Mouse (Mus musculus): ENCODE results near the gene Maco1. TPM values are rescaled to one million over a fixed set of nuclear protein-coding genes. Genes with fewer than 3 reads are reported as not detected.
"Not testable (repeated sequence)": the region's sequence is repeated elsewhere in the genome, so short reads cannot be mapped to it uniquely, and the experiment has no call there.

The Maco1 gene
- polyA plus RNA-seq, 1 experiment from 2014 or later: 93.2 TPM

DNA sequence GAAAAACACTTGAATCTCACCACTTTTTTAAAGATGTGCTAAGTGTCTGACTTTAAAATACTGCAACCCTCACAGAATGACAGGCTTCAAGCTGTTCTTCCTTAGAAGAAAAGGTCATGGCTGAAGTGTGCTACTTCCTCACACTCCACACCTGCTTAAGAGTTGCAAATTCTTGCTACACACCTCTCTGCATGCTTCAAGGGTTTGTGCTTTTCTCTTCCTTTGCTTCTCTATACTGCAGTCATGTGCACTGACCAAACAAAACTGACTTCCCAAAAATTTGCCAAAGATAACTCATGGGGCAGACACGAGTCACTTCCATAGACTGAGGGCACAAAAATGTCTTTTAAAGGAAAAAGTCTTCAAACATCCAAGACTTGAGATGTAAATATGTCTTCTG is 14.9 kb downstream of the Maco1 start:
- no peak overlapping the region for H3K4me3 ChIP-seq (replicated peaks; ENCODE audit: low read length)
- 87% methylated on average over 1 of the region's 1 CpGs for WGBS
- ATAC-seq (ENCODE audit: low FRiP score) (no peak), DNase-seq (ENCODE audit: low spot score) (no peak)
- H3K9me3 ChIP-seq (ENCODE audit: control insufficient read depth, low read length): no peaks in the 10 kb centered on the region
- H3K27me3 ChIP-seq (ENCODE audit: control insufficient read depth, insufficient read depth, low read length): no peaks in the 10 kb centered on the region
- peaks cover 28% of the 10 kb centered on the region for H3K36me3 ChIP-seq (replicated peaks; ENCODE audit: control insufficient read depth, insufficient read depth)
- no peak overlapping the region for H3K4me2 ChIP-seq (replicated peaks)
- H3K9ac ChIP-seq: no peak overlapping the region
- no peaks in the 10 kb centered on the region for H3K4me1 ChIP-seq (replicated peaks; ENCODE audit: control insufficient read depth, insufficient read depth, low read length)
- H3K27ac ChIP-seq: no peak overlapping the region

DNA sequence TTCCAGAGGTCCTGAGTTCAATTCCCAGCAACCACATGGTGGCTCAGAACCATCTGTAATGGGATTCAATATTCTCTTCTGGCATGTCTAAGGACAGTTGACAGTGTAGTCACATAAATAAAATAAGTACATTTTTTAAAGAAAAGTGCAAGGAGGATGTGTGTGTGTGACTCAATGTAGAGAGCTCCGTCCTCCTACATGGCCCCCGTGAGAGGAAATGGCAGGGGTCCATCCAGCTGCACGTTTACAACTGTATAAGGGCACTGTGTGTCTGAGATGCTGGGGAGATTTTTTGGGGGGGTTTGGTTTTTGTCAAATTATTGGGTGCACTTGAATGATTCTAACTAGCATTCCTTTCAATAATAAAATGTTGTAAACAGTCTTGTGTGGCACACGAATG is 17.7 kb downstream of the Maco1 start:
- Histone ChIP-seq H3K4me1 (replicated peaks; ENCODE audit: control insufficient read depth, insufficient read depth, low read length) (no peaks in the 10 kb centered on the region), H3K27me3 (ENCODE audit: control insufficient read depth, insufficient read depth, low read length) (no peaks in the 10 kb centered on the region), H3K4me2 (replicated peaks) (no peak overlapping the region), H3K27ac (no peak overlapping the region), H3K4me3 (replicated peaks; ENCODE audit: low read length) (no peak overlapping the region), H3K9ac (no peak overlapping the region), H3K36me3 (replicated peaks; ENCODE audit: control insufficient read depth, insufficient read depth) (peaks cover 52% of the 10 kb centered on the region), H3K9me3 (ENCODE audit: control insufficient read depth, low read length) (no peaks in the 10 kb centered on the region)
- ATAC-seq (ENCODE audit: low FRiP score): no peak
- no peak for DNase-seq (ENCODE audit: low spot score)
- WGBS: 92% methylated on average over 4 of the region's 4 CpGs

DNA sequence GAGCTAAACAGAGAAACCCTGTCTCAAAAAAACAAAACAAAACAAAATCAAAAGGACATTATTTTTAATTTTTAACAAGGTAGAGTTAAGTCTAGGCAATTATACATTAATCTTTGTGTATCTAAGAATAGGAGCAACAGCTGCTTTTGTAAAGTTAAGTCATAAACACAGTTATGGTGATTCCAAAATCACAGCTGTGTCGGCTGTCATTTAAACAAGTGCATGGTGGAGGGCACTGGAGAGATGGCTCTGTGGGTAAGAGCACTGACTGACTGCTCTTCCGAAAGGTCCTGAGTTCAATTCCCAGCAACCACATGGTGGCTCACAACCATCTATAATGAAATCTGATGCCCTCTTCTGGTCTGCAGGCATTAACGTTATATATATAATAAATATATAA is 21.2 kb downstream of the Maco1 start:
- Histone ChIP-seq H3K36me3 (replicated peaks; ENCODE audit: control insufficient read depth, insufficient read depth) (peaks cover 79% of the 10 kb centered on the region), H3K27ac (no peak overlapping the region), H3K9ac (no peak overlapping the region), H3K4me2 (replicated peaks) (no peak overlapping the region), H3K27me3 (ENCODE audit: control insufficient read depth, insufficient read depth, low read length) (no peaks in the 10 kb centered on the region), H3K9me3 (ENCODE audit: control insufficient read depth, low read length) (no peaks in the 10 kb centered on the region), H3K4me3 (replicated peaks; ENCODE audit: low read length) (no peak overlapping the region), H3K4me1 (replicated peaks; ENCODE audit: control insufficient read depth, insufficient read depth, low read length) (no peaks in the 10 kb centered on the region)
- WGBS: 88% methylated on average over 3 of the region's 3 CpGs
- DNase-seq (ENCODE audit: low spot score) (no peak), ATAC-seq (ENCODE audit: low FRiP score) (no peak)

DNA sequence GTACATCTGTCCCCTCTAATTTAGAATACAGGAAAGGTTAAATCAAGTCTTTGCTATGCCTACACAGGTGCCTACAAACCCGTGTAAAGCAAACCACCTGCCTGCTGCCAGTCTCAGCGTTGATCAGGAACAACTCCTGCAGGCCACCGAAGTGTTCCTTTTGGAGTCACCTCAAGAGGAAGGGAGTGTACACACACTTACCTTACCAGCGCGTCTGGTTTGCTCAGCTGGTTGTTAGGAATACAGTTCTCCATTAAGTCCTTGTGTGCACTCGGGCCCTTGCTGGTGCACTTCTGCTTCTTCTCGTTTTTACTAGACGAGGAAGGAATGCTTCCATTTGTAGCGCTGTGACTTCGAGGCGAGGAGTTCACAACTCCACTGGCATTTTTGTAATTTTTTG is 25.3 kb downstream of the Maco1 start:
- WGBS: 96% methylated on average over 11 of the region's 11 CpGs
- H3K4me3 ChIP-seq (replicated peaks; ENCODE audit: low read length): no peak overlapping the region
- H3K4me1 ChIP-seq (replicated peaks; ENCODE audit: control insufficient read depth, insufficient read depth, low read length): no peaks in the 10 kb centered on the region
- H3K9me3 ChIP-seq (ENCODE audit: control insufficient read depth, low read length): no peaks in the 10 kb centered on the region
- no peak overlapping the region for H3K9ac ChIP-seq
- H3K27ac ChIP-seq: no peak overlapping the region
- no peaks in the 10 kb centered on the region for H3K27me3 ChIP-seq (ENCODE audit: control insufficient read depth, insufficient read depth, low read length)
- H3K36me3 ChIP-seq (replicated peaks; ENCODE audit: control insufficient read depth, insufficient read depth): peaks cover 81% of the 10 kb centered on the region
- no peak overlapping the region for H3K4me2 ChIP-seq (replicated peaks)
- no peak for DNase-seq (ENCODE audit: low spot score)
- ATAC-seq (ENCODE audit: low FRiP score): no peak

DNA sequence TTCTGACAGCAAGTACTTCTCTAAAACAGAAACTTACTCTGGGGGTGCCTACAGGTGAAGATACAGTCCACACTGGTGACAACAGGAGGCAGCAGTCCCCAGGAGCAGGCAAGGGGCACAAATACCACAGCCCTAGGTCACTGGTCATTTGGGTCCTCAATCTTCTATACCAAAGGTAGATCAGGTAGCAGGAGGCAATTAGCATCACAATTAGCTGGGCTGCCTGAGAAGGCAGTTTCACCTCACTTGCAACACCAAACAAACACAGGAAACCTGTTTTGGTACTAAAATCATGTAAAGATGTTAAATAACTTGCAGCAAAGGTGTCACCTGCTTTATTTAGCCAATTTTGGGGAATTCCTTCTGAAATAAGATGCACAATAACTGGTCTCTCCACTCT is 26.8 kb downstream of the Maco1 start:
- Histone ChIP-seq H3K27me3 (ENCODE audit: control insufficient read depth, insufficient read depth, low read length) (no peaks in the 10 kb centered on the region), H3K27ac (no peak overlapping the region), H3K4me3 (replicated peaks; ENCODE audit: low read length) (no peak overlapping the region), H3K9me3 (ENCODE audit: control insufficient read depth, low read length) (no peaks in the 10 kb centered on the region), H3K36me3 (replicated peaks; ENCODE audit: control insufficient read depth, insufficient read depth) (peaks cover 70% of the 10 kb centered on the region), H3K4me1 (replicated peaks; ENCODE audit: control insufficient read depth, insufficient read depth, low read length) (no peaks in the 10 kb centered on the region), H3K9ac (no peak overlapping the region), H3K4me2 (replicated peaks) (no peak overlapping the region)
- no peak for ATAC-seq (ENCODE audit: low FRiP score)
- no peak for DNase-seq (ENCODE audit: low spot score)

DNA sequence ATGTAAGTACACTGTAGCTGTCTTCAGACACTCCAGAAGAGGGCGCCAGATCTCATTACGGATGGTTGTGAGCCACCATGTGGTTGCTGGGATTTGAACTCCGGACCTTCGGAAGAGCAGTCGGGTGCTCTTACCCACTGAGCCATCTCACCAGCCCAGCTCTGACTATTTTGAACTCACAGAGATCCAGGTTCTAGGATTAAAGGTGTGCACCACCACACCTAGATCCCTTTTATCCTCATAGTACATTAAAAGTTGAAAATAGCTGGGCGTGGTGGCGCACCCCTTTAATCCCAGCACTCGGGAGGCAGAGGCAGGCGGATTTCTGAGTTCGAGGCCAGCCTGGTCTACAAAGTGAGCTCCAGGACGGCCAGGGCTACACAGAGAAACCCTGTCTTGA is 27.3 kb downstream of the Maco1 start:
- not testable (repeated sequence) for H3K9me3 ChIP-seq (ENCODE audit: control insufficient read depth, low read length); H3K27me3 ChIP-seq (ENCODE audit: control insufficient read depth, insufficient read depth, low read length); H3K4me3 ChIP-seq (replicated peaks; ENCODE audit: low read length); H3K27ac ChIP-seq; DNase-seq (ENCODE audit: low spot score); H3K4me1 ChIP-seq (replicated peaks; ENCODE audit: control insufficient read depth, insufficient read depth, low read length); H3K9ac ChIP-seq; H3K4me2 ChIP-seq (replicated peaks); ATAC-seq (ENCODE audit: low FRiP score)
- WGBS: 96% methylated on average over 10 of the region's 11 CpGs
- H3K36me3 ChIP-seq (replicated peaks; ENCODE audit: control insufficient read depth, insufficient read depth): peaks cover 66% of the 10 kb centered on the region

DNA sequence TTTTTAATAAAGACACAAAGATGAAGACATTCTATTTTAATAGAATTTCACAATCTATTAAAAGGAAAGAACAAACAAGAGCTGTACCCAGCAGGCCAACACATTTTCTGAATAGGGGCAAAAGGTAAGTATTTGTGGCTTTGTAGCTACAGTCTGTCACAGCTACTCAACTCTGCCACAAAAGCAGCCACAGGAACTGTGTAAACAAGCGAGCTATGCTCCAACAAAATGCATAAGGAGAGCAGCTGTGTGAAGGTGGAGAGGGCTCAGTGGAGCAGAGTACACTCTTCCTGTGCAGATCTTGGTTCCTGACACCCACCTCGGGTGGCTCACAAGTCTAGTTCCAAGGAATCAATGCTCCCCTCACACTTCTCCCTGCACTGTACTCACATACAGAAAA is 29.6 kb downstream of the Maco1 start:
- H3K4me2 ChIP-seq (replicated peaks): no peak overlapping the region
- no peaks in the 10 kb centered on the region for H3K27me3 ChIP-seq (ENCODE audit: control insufficient read depth, insufficient read depth, low read length)
- no peaks in the 10 kb centered on the region for H3K4me1 ChIP-seq (replicated peaks; ENCODE audit: control insufficient read depth, insufficient read depth, low read length)
- no peak overlapping the region for H3K27ac ChIP-seq
- WGBS: 75% methylated on average over 2 of the region's 2 CpGs
- no peak overlapping the region for H3K4me3 ChIP-seq (replicated peaks; ENCODE audit: low read length)
- DNase-seq (ENCODE audit: low spot score) (no peak), ATAC-seq (ENCODE audit: low FRiP score) (no peak)
- peaks cover 52% of the 10 kb centered on the region for H3K36me3 ChIP-seq (replicated peaks; ENCODE audit: control insufficient read depth, insufficient read depth)
- no peaks in the 10 kb centered on the region for H3K9me3 ChIP-seq (ENCODE audit: control insufficient read depth, low read length)
- no peak overlapping the region for H3K9ac ChIP-seq

DNA sequence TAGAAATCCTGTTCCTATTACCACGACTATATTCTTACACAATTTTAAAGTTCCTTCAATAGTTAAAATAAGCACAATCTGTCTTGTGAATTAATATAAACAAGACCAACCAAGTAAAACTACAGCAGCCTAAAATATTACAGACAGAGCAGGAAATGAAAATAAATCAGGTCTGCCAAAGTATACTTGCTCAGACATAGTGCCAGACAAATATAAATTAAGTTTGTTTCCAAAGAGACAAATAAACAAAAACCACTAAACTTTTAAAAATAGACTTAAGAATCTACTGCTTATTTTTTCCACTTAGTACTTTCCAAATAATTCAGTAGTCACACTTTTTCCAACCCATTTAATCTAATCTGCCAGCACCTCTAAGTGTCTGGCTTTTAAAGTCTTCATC is 32.1 kb downstream of the Maco1 start:
- Histone ChIP-seq H3K36me3 (replicated peaks; ENCODE audit: control insufficient read depth, insufficient read depth) (peaks cover 40% of the 10 kb centered on the region), H3K27ac (no peak overlapping the region)
- ATAC-seq (ENCODE audit: low FRiP score): no peak

DNA sequence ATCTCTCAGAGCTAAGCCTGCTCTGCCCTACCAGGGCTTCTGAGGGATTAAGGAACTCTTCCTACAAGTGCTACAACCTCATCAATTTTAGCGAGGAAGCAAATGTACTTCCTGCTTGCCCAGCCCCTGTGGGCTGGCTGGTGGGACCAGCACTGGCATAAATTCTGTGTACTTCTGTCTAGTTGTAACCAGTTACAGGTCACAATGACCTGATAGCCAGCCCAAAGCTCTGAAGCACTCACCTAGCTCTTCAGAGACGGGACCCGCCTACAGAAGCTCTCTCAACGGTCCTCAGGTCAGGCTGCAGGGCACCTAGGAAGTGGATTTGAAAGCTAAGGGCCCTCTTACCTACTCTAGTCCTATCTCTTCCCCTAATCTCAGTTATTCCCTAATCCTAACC is 35.4 kb downstream of the Maco1 start:
- no peak overlapping the region for H3K27ac ChIP-seq
- H3K36me3 ChIP-seq (replicated peaks; ENCODE audit: control insufficient read depth, insufficient read depth): peaks cover 31% of the 10 kb centered on the region
- WGBS: 91% methylated on average over 4 of the region's 4 CpGs
- ATAC-seq (ENCODE audit: low FRiP score): no peak
- no peaks in the 10 kb centered on the region for H3K27me3 ChIP-seq (ENCODE audit: control insufficient read depth, insufficient read depth, low read length)
- H3K4me3 ChIP-seq (replicated peaks; ENCODE audit: low read length): no peak overlapping the region
- no peak for DNase-seq (ENCODE audit: low spot score)
- H3K9ac ChIP-seq: no peak overlapping the region
- no peak overlapping the region for H3K4me2 ChIP-seq (replicated peaks)
- H3K4me1 ChIP-seq (replicated peaks; ENCODE audit: control insufficient read depth, insufficient read depth, low read length): no peaks in the 10 kb centered on the region
- H3K9me3 ChIP-seq (ENCODE audit: control insufficient read depth, low read length): no peaks in the 10 kb centered on the region

More for the DNA sequence above, 32.1 kb downstream of the Maco1 start:
- WGBS: 91% methylated on average over 1 of the region's 1 CpGs
- no peaks in the 10 kb centered on the region for H3K9me3 ChIP-seq (ENCODE audit: control insufficient read depth, low read length)
- H3K9ac ChIP-seq: no peak overlapping the region
- no peaks in the 10 kb centered on the region for H3K4me1 ChIP-seq (replicated peaks; ENCODE audit: control insufficient read depth, insufficient read depth, low read length)
- no peak overlapping the region for H3K4me3 ChIP-seq (replicated peaks; ENCODE audit: low read length)
- no peak overlapping the region for H3K4me2 ChIP-seq (replicated peaks)
- no peak for DNase-seq (ENCODE audit: low spot score)
- no peaks in the 10 kb centered on the region for H3K27me3 ChIP-seq (ENCODE audit: control insufficient read depth, insufficient read depth, low read length)

DNA sequence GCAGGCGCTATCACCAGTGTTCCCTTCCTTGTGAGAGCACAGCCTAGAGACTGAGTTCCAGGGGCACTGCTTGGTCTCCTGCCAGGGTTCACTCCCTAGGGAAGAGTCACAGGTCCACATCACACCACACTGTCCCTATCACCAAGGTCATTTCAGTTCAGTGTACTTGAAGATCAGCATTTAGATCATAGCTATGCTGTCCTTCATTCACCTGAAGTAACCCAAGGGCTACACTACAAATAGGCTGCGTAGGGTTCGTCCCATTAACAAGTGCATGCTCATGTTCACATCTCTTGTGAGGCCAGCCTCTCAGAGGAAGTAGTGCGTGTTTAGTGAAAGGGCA is 38.9 kb downstream of the Maco1 start:
- no peak overlapping the region for H3K9ac ChIP-seq
- H3K27me3 ChIP-seq (ENCODE audit: control insufficient read depth, insufficient read depth, low read length): no peaks in the 10 kb centered on the region
- H3K4me3 ChIP-seq (replicated peaks; ENCODE audit: low read length): no peak overlapping the region
- H3K27ac ChIP-seq: no peak overlapping the region
- DNase-seq (ENCODE audit: low spot score): no peak
- H3K36me3 ChIP-seq (replicated peaks; ENCODE audit: control insufficient read depth, insufficient read depth): peaks cover 64% of the 10 kb centered on the region
- 94% methylated on average over 4 of the region's 4 CpGs for WGBS
- no peak for ATAC-seq (ENCODE audit: low FRiP score)
- H3K4me1 ChIP-seq (replicated peaks; ENCODE audit: control insufficient read depth, insufficient read depth, low read length): no peaks in the 10 kb centered on the region
- no peaks in the 10 kb centered on the region for H3K9me3 ChIP-seq (ENCODE audit: control insufficient read depth, low read length)
- H3K4me2 ChIP-seq (replicated peaks): no peak overlapping the region
